Mouse (Mus musculus) frontal cortex, adult (tissue): ENCODE measurements at regions not wholly inside any gene's neighbourhood (a gene's known extent, or its start where the extent isn't known, plus 50 kb on each side); places are given as distances from the start of the nearest gene placed in this dataset.

ENCODE experiments used
- ATAC-seq: cut with Nextera tagmentation; 2 replicates; pipeline ENCODE4 v1.9.2; 2017; ENCODE audit warnings: mild to moderate bottlenecking, moderate library complexity, mixed read lengths; ENCODE audit not compliant: low TSS enrichment

DNA sequence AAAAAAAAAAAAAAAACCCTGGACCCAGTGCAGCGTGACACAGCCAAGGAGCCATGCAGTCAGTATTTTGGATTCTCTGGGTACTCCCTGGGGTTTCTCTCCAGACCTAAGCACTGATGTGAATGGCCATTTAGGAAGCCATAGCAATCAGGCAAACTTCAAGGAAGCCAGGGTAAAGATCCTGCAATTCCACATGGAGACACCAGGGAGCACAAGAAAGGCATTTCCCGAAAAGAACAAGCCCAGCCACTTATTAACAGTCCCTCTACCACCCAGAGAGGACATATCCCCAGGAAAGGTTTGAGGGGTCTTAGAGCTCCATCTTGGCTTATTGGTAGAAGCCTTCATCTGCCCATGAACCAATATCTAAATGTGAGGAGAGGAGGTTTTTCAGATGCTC lies 68.3 kb upstream of the Cdh5 start:
- ATAC-seq, result no peak

DNA sequence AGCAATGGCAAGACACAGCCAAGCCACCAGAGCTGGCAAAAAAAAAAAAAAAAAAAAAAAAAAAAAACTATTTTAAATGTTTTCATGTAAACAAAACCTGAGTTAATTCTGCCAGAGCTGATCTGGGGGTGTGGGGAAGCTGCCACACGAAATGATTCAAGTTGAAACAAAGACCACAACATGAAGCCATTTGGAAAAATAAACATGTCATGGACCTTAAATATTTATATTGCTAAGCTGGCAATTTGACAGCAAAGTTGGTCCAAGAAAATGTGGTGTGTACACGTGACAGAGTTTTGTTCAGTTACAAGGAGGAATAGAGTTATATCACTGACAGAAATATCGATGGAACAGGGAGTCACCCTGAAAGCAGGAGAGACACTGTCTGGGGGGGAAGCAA lies 67.1 kb upstream of the Cdh5 start:
- no peak for ATAC-seq

GRCm38 (mm10) chr8:104036580-104037477 lies 64.6 kb upstream of the Cdh5 start:
- no peak; the same call in 1 of the 2 replicates for ATAC-seq

DNA sequence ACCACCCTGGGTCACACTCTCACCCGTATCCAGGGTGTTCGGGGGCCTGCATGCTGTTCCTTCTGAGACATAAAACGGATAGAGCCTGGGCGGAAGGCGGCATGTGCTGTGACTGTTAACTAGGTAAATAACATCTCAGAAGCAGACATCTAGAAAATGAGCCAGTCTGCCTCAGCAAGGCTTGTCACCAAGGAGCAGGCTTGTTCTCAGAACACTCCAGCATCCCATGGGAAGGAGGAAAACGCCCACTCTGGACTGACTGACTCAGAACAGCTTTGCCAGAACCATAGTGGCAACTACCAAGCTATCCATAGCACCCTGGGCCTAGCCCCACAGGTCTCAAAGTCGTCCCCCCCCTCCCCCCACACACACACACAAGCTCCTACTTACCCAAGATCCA lies 63.8 kb upstream of the Cdh5 start:
- ATAC-seq, result peak; percentile 96

DNA sequence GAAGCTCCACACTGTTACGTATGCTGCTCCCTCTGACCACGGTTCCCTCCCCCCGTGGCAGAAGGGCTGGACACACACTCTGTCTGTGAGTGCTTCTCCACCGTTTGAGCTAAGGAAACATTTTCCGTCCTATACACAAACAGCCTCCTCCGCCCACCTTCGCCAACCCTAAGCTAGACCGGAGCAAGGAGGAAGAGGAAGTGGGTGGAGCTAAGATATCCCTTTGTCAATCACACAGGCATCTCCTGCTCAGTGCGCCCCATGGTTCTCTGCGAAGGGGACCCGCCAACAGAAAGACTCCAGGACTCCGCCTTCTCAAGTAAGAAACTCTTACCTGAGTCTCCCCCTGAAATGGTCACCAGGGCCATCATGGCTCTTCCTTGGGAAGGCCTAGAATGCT lies 61.9 kb upstream of the Cdh5 start:
- ATAC-seq, result no peak

GRCm38 (mm10) chr8:104041522-104041921 lies 59.9 kb upstream of the Cdh5 start:
- ATAC-seq, result no peak

GRCm38 (mm10) chr8:104042434-104042833 lies 59.0 kb upstream of the Cdh5 start:
- ATAC-seq, result peak; percentile 36; the same call in 1 of the 2 replicates

- peak; percentile 83 for ATAC-seq
Measured at GRCm38 (mm10) chr8:104048037-104048436, 53.4 kb upstream of the Cdh5 start.

- peak; percentile 21 for ATAC-seq
Measured at GRCm38 (mm10) chr8:104049181-104049580, 52.2 kb upstream of the Cdh5 start.

DNA sequence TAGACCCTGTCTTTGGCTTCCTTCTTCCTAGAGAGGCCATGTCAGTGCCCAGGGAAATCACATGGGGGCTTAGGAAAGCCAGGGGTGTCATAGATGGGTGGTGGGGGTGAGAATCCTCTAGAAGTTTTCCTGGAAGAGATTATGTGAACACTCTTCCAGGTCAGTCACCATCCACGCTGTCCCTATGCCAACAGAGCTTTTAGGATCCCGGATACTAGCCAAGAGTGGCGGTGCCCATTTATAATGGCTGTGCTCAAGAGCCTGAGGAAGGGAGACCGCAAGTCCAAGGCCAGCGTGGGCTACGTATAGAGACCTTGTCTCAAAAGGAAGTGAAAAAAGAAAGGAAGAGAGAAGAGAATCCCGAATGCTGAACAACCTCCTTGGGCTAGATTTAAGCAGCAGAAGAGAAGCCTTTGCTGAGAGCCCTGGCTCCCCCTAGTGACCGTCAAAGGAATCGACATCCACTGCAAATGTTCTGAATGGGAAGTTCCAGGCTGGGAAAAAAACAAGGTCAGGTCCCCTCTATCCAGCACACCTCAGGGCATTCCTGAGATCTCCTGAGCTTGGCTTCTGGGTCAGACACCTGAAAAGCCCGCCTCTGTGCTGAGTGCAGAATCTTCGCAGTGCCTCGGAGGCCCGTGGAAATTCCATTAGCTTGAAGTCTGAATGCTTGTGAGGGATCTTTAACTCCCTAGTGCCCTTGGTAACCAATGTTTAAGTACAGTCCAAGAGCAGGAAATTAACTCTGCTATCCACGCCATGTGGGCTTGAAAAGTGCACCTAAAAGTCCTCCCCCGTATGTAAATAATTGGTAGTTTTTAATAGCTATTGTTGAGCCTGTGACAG lies 50.5 kb upstream of the Cdh5 start:
- ATAC-seq, result peak; percentile 56

DNA sequence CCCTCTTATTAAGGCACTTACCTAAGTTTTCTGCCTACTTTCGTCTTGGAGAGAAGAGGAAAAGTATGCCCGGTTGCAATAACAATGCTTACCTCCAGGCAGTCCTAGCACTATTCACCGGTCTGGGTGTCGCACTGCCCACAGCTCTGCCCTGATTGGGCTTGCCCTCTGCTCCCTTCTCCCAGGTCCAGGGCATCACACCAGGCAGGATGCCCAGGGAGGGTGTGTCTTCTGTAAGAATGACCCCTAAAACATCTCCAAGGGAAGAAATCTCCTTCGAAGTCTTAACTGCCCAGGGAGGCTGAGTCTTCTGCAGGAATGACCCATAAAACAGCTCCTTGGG lies 49.9 kb upstream of the Cdh5 start:
- ATAC-seq, result no peak
